Mouse (Mus musculus) B cell, adult 2 months (primary cell): Measurements from ENCODE around the gene Mical2.

Source experiments
- DNase-seq, 2 experiments: peaks; one replicate each; pipeline ENCODE4 v3.0.0; 2022

Mical2 gene

DNA sequence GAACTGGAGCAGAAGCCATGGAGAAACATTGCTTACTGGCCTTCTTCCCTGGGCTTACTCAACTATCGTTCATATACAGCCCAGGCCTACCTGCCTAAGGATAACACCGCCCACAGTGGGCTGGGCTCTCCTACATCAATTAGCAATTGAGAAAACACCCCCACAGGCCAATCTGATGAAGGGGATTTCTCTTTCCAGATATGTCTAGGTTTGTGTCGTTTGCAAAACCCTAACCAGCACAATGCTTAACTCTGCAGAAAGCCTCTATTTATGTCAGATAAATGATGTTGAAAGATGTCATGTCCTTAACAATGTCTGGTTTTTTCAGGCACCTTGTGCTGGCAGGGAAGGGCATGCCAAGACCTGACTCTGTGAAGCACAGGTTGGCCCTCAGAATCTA is 144.3 kb downstream of the Mical2 start:
- DNase-seq, result no peak

GRCm38 (mm10) chr7:112371387-112371786 is 145.7 kb downstream of the Mical2 start:
- no peak for DNase-seq

- no peak for DNase-seq
Observed at GRCm38 (mm10) chr7:112374035-112374434, 148.4 kb downstream of the Mical2 start.

- no peak for DNase-seq
Observed at GRCm38 (mm10) chr7:112375062-112375461, 149.4 kb downstream of the Mical2 start.

- DNase-seq, result no peak
Observed at GRCm38 (mm10) chr7:112375900-112376299, 150.2 kb downstream of the Mical2 start.

- no peak for DNase-seq
Observed at GRCm38 (mm10) chr7:112376611-112377010, 151.0 kb downstream of the Mical2 start.

DNA sequence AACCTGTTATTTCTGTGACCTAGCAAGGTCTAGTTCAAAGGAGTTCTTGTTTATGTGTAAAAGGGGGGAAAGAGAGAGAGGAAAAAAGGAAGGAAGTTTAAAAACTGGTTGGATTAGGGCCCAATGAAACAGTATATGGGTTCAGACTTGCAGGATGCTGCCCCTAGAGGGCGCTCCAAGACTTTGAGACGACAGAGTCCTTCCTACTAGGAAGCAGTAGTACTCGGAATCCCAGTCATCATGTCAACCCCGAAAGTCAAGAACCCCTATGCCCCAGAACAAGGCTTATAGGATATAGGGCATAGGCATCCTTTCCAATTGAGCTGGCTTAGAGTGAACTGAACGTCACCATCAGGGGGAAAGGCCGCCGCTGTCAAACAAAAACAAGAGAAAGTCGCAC is 151.7 kb downstream of the Mical2 start:
- DNase-seq, result peak; percentile 9 to 10

GRCm38 (mm10) chr7:112378056-112378455 is 152.4 kb downstream of the Mical2 start:
- DNase-seq, result no peak

GRCm38 (mm10) chr7:112378476-112378875 is 152.8 kb downstream of the Mical2 start:
- DNase-seq, result no peak

DNA sequence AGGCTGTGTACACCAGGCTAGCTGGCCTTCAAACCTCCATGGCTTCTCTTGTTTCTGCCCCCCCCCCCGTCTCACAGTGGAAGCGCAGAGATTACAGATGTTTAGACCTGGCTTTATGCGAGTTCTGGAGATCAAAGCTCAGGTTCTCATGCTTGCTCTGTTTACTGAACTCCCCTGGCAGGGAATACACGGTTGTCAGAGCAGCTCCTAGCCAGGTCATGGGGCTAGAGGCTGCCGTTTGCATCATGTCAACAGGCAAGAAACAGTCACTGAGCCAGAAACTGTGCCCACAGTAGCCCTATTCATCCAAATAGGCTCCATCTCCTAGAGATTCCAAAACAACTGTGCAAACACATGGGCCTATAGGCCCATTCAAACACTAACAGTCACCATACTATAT is 160.9 kb downstream of the Mical2 start:
- DNase-seq, result no peak

GRCm38 (mm10) chr7:112387876-112388275 is 162.2 kb downstream of the Mical2 start:
- no peak for DNase-seq

- DNase-seq, result no peak
Observed at GRCm38 (mm10) chr7:112388363-112388875, 162.8 kb downstream of the Mical2 start.

DNA sequence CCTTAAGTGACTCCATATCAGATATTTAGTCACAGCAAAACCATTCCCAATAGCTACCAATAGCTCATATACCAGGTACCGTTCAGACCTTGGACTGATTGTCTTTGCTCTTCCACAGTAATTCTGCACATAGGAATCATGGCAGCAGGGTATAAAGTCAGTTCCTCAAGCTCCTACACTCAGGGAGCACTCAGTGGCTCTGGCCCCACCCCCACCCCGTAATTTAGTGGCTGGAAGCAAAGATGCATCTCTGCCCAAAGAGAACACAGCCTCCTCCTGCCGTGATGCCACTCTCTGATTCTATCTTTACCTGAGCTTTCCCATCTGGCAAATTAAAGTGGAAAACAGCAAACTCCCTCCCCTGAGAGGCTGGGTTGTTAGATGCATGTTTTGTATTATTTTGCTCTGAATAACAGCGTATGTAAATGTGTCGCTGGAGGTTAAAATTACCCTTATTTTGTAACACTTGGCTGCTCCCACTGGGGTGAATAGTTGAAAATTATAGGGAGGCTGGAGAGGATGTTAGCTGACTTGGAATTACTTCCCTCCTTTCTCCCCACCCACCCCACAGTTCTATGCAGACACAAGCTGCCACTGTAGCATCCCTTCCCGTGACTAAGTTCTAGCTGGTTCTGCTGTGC is 164.1 kb downstream of the Mical2 start:
- no peak for DNase-seq

DNA sequence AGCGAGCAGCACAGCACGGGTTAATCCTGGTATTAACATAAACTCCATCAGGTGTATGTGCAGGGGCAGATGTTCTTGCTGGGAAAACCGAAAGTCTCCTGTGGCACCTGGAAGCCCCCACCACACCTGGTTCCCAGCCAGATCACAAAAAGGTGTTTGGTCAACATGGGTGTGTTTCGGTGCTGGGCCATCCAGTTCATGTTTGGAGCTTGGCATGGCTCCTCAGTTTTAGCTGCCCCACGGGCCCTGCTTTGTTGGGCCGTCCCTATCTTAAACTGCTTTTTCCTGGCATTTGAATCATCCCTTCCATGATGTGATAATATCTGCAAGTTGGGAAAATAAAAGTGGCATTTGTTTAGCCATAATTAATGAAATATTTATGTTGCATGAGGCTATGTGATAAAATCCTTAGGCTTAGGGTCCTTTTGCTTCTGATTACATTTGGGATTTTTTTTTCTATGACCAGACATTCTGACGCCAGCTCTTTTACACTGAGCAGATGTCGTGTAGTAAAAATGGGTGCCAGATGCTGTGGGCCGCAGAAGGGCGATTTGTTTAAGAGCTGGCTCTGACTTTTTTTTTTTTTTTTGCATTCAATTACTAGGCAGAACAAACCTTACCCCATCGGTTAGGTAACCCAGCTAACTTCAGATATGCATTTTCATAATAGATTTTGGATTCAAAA is 164.7 kb downstream of the Mical2 start:
- DNase-seq, result no peak

DNA sequence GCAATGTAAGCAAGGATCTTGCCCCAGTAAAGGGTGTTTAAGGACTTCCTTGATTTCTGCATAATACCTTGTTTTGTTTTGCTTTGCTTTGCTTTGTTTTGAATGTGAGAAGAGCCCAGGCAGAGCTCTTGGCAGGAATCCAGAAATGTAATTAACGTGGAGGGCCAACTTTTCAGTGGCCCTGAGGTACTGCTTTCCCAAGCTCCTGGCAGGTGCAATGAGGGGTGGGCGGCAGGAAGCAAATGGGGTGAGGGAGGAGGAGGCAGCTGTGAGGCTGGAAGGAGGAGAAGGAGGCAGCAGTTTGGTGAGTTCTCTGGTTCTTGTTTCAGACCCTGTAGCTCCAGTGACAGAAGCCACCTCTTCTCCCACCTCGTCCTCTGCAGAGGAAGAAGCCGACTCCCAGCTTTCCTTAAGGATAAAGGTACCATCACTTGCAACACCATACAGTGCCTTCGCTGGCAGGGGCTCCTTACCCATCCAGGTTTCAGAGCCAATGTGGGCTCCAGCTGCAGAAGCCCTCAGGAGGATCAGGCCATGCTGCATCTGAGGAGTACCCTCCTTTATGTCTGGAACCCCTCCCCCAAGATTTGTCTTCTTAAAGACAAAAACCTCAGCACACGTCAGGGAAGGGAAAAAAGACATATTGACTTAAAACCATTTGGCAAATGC is 165.4 kb downstream of the Mical2 start:
- no peak for DNase-seq

GRCm38 (mm10) chr7:112397786-112398185 is 172.1 kb downstream of the Mical2 start:
- no peak for DNase-seq

- DNase-seq, result no peak
Observed at GRCm38 (mm10) chr7:112399425-112400170, 173.9 kb downstream of the Mical2 start.

DNA sequence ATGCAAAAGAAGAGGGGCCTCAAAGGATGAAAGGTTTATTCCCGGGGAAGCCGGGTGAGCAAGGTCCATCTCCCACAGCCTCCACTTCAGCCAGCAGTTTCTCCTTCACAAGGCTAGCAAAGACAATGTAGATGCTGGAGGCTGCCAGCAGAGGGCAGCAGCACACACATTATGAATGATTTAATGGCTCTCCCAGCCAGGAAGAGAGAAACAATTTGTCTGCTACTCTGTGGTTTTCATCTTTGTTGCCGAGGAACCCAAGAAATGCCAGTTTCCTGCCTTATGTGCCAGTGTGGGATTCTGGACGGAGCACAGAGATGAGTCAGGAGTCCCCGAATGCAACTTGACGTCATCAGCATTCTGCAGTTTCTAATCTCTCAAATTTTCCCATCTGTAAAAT is 174.5 kb downstream of the Mical2 start:
- peak; percentile 33 to 39 for DNase-seq

GRCm38 (mm10) chr7:112405061-112405460 is 179.4 kb downstream of the Mical2 start:
- no peak for DNase-seq

- no peak for DNase-seq
Observed at GRCm38 (mm10) chr7:112405578-112405977, 179.9 kb downstream of the Mical2 start.

DNA sequence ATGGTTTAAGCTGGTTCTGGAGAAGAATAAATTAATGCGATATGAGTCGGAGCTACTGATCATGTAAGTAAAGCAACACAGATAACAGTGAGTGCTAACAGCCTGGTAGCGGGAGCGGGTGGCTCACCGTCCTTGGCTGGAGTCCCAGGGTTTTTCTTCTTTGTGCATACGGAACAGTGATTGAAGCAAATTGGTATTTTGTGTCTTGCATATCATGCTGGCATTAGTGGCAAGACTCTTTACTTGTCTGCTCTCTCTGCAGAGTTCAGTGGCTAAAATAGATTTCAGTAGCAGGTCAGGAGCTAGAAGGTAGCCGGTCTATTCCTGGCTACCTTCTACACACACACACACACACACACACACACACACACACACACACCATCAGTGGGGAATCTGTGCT is 181.9 kb downstream of the Mical2 start:
- DNase-seq, result no peak

GRCm38 (mm10) chr7:112409991-112410390 is 184.3 kb downstream of the Mical2 start:
- no peak for DNase-seq

- DNase-seq, result no peak
Observed at GRCm38 (mm10) chr7:112413286-112413685, 187.6 kb downstream of the Mical2 start.
